Mouse (Mus musculus) midbrain, postnatal 0 days (tissue): ENCODE results near the gene Aurkb. TPM values are rescaled to one million over a fixed set of nuclear protein-coding genes. Genes with fewer than 3 reads are reported as not detected.
"Not testable (repeated sequence)": the region's sequence is repeated elsewhere in the genome, so short reads cannot be mapped to it uniquely, and the experiment has no call there.

ENCODE experiments used
- ATAC-seq: fragments of 200-750 bp; cut with Nextera tagmentation; 2 replicates; pipeline ENCODE4 v1.8.0; 2017; ENCODE audit warnings: moderate number of reproducible peaks, mild to moderate bottlenecking, moderate TSS enrichment, moderate library complexity; ENCODE audit not compliant: low FRiP score
- DNase-seq: peaks from one replicate; pipeline ENCODE4 v3.0.0-alpha.2; 2015; ENCODE audit warnings: low spot score
- H3K27ac ChIP-seq: fragments of 300-500 bp; sonication (generic); 2 replicates; pipeline ENCODE4 v1.5.1; 2014; ENCODE audit warnings: low read depth, mild to moderate bottlenecking, low read length, mixed read lengths
- H3K27me3 ChIP-seq: fragments of 300-500 bp; sonication (generic); 2 replicates; pipeline ENCODE4 v1.6.1; 2014; ENCODE audit warnings: low read length, control low read depth, mixed read lengths; ENCODE audit not compliant: insufficient read depth
- H3K36me3 ChIP-seq: fragments of 300-500 bp; sonication (generic); 2 replicates; pipeline ENCODE4 v1.6.1; 2014; ENCODE audit warnings: low read length, control low read depth, mixed read lengths; ENCODE audit not compliant: insufficient read depth
- H3K4me1 ChIP-seq: fragments of 300-500 bp; sonication (generic); 2 replicates; pipeline ENCODE4 v1.6.1; 2014; ENCODE audit warnings: mild to moderate bottlenecking, control low read depth, antibody characterized with exemption, low read length, mixed read lengths; ENCODE audit not compliant: insufficient read depth
- H3K4me2 ChIP-seq: fragments of 300-500 bp; sonication (generic); 2 replicates; pipeline ENCODE4 v1.6.1; 2014; ENCODE audit warnings: low read depth, mild to moderate bottlenecking, low read length, mixed read lengths; ENCODE audit not compliant: poor library complexity, severe bottlenecking
- H3K4me3 ChIP-seq: fragments of 300-500 bp; sonication (generic); 2 replicates; pipeline ENCODE4 v1.5.1; 2014; ENCODE audit warnings: low read depth, mild to moderate bottlenecking, low read length, moderate library complexity
- H3K9ac ChIP-seq: fragments of 300-500 bp; sonication (generic); replicated peaks from 2 replicates; pipeline ENCODE4 v1.6.1; 2014; ENCODE audit warnings: mild to moderate bottlenecking, low read length, moderate library complexity, mixed read lengths; ENCODE audit not compliant: poor library complexity, severe bottlenecking
- H3K9me3 ChIP-seq: fragments of 300-500 bp; sonication (generic); 2 replicates; pipeline ENCODE4 v1.6.1; 2016; ENCODE audit warnings: low read length, control low read depth
- CTCF ChIP-seq: IDR thresholded peaks from 2 replicates; pipeline ENCODE4 v1.5.1; 2016; ENCODE audit warnings: antibody characterized with exemption, mild to moderate bottlenecking
- WGBS: fragments of 180-500 bp; shearing (Covaris S2); extraction: QIAGEN DNeasy Blood & Tissue Kit; methylation state at CpG from one replicate; pipeline ENCODE4 v1.1.7; 2014; 5-methylcytosine and 5-hydroxymethylcytosine counted together
- polyA plus RNA-seq: library from polyadenylated mRNA; unstranded; fragments of >200 nt; fragmentation: Nextera tagmentation; extraction: Ambion mirVana; gene quantifications from 2 replicates; pipeline ENCODE4 v1.2.1, GENCODE M21; 2015
- total RNA-seq: library from RNA; depleted of rRNA; stranded (reverse); fragments of >200 nt; gene quantifications from 2 replicates; pipeline ENCODE4 v1.2.3, GENCODE M21; 2014; rRNA removed

Gene Aurkb
- total RNA-seq (6.9 and 10.5 TPM in 2 replicates), polyA plus RNA-seq (6.0 and 6.9 TPM in 2 replicates)

DNA sequence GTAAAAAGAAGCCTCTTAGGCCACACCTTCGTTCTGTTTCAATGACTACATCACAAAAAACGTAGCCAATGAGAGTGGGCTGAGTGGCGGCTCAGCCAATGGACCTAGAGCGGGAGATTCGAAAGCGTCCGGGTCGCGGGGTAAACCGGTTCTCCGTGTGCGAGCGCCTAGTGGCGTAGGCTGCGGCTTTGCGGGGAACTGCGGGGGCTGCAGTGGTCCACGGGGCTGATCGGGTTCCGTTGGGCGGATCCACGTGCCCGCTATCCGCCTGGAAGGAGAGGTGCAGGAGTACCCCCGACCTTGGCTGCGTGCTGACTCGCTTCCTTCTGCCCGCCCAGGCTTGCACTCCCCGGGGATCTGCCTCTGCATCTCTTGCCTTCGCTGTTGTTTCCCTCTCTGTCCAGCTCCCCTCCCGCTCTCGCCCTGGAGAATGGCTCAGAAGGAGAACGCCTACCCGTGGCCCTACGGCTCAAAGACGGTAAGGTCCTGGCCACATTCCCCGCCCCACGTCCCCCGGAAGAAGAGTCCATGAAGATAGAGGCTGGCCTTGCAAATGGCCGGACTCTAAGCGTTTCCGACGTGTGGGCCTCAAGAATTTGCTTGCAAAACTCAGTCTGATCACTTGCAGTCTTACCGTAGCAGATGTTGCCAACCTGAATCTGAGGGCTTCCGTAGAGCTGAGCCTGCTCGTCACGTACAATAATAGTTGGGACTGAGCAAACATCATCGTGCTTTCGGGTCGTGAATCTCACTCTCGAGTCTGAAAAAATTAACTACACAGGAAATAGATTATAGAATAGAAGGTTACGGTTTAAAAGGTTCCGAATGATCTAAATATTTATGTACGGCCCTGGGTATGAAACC, at the start of gene Aurkb:
Aurkb (plus strand) TSS at position 117 of the 864 bp plus-strand sequence.
- peak; percentile 76; the same call in 1 of the 2 replicates for ATAC-seq
- no peak for TF ChIP-seq CTCF
- DNase-seq, result peak; percentile 95
- Histone ChIP-seq H3K27me3 (no peaks in the 10 kb centered on the region), H3K4me2 (peak within 1 kb of the TSS; percentile 100), H3K36me3 (no peaks in the 10 kb centered on the region), H3K9ac (no peak within 1 kb of the TSS), H3K4me1 (no peaks in the 10 kb centered on the region), H3K4me3 (peak within 1 kb of the TSS; percentile 59), H3K27ac (no peak within 1 kb of the TSS), H3K9me3 (no peaks in the 10 kb centered on the region)
- 1% methylated on average over 54 of the region's 54 CpGs for WGBS

DNA sequence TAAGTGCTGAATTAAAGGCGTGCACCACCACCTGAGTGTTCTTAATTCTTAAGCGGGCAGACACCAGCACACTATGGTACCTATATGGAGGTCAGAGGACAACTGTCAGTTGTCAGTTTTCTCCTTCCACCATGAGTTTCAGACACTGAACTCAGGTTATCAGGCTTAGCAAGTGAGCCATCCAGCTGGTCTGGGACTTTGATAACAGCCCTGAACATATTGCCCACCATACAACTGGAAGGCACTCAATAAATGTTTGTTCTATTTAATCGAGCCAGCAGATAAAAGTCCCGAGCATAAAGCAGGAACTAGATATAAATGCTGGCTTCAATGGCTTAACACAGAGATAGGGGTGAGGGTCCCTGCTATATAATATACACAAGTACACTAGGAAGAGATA, 48.4 kb upstream of the Aurkb start:
- Histone ChIP-seq H3K9ac (no peak overlapping the region), H3K36me3 (peaks cover 69% of the 10 kb centered on the region), H3K9me3 (no peaks in the 10 kb centered on the region), H3K27ac (no peak overlapping the region), H3K4me1 (no peaks in the 10 kb centered on the region), H3K4me2 (no peak overlapping the region), H3K4me3 (no peak overlapping the region), H3K27me3 (no peaks in the 10 kb centered on the region)
- TF ChIP-seq CTCF, result no peak
- WGBS, result 96% methylated on average over 4 of the region's 4 CpGs
- DNase-seq, result no peak
- no peak for ATAC-seq

DNA sequence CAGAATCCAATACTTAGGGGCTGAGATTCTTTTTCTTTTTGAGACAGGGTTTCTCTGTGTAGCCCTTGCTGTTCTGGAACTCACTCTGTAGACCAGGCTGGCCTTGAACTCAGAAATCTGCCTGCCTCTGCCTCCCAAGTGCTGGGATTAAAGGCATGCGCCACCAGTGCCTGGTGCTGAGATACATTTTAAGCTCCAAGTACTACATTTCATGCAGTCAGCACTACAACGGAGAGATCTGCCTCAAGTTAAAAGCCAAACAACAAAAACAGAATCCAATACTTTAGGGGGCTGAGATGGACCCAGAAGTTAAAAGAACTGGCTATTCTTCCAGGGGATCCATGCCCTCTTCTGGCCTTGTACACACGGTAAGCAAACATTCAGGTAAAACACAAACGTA, 42.7 kb upstream of the Aurkb start:
- H3K27me3 ChIP-seq, H3K4me1 ChIP-seq, H3K9me3 ChIP-seq, H3K4me3 ChIP-seq, H3K9ac ChIP-seq, ATAC-seq, DNase-seq, H3K27ac ChIP-seq, H3K4me2 ChIP-seq: not testable (repeated sequence)
- 97% methylated on average over 4 of the region's 4 CpGs for WGBS
- H3K36me3 ChIP-seq, result peaks cover 37% of the 10 kb centered on the region

DNA sequence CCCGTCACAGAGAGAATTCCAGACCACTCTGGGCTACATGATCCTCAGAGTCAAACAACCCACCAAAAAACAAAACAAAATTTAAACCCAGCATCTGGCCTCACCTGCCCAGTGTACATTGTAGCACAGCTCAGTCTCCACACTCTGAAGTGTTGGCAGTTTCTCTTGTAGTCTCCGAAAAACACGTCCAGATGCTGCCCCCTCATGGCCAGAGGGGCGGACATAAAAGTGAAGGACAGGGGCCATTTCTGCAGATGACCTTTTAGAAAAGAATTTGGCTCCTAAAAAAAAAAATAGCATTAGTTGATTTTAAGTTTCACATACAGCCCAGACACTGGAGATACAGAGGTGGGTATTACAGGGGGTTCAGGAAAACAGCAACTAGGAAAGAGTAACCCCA, 41.9 kb upstream of the Aurkb start:
- WGBS, result 65% methylated on average over 4 of the region's 4 CpGs
- ATAC-seq (no peak), DNase-seq (no peak)
- no peak overlapping the region for H3K4me3 ChIP-seq
- peak; percentile 46 for TF ChIP-seq CTCF
- peaks cover 35% of the 10 kb centered on the region for H3K36me3 ChIP-seq
- H3K9me3 ChIP-seq, result no peaks in the 10 kb centered on the region
- no peak overlapping the region for H3K4me2 ChIP-seq
- no peaks in the 10 kb centered on the region for H3K4me1 ChIP-seq
- H3K27me3 ChIP-seq, result no peaks in the 10 kb centered on the region
- no peak overlapping the region for H3K27ac ChIP-seq
- H3K9ac ChIP-seq, result no peak overlapping the region

DNA sequence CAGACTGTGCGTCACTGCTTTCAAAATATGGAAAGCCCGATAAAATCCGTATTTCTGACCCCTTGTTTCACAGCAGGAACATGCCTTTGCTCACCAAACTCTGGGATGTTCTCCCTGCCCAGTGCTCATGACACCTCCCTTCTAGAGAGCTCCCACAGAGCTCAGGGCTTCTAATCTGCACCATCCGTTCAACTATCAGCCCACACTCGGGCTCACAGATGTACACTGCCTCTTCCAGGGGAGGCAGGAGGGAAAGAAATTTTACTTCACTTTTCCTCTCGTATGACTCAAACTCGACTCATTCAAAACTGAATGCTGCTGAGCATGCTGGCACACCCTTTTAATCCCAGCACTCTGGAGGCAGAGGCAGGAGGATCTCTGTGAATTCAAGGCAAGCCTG, 40.3 kb upstream of the Aurkb start:
- WGBS, result 89% methylated on average over 7 of the region's 7 CpGs
- no peak overlapping the region for H3K9ac ChIP-seq
- no peak overlapping the region for H3K27ac ChIP-seq
- no peak overlapping the region for H3K4me3 ChIP-seq
- H3K36me3 ChIP-seq, result peaks cover 22% of the 10 kb centered on the region
- H3K27me3 ChIP-seq, result no peaks in the 10 kb centered on the region
- H3K4me2 ChIP-seq, result no peak overlapping the region
- no peaks in the 10 kb centered on the region for H3K9me3 ChIP-seq
- ATAC-seq (no peak), DNase-seq (no peak)
- no peak for TF ChIP-seq CTCF
- H3K4me1 ChIP-seq, result no peaks in the 10 kb centered on the region

DNA sequence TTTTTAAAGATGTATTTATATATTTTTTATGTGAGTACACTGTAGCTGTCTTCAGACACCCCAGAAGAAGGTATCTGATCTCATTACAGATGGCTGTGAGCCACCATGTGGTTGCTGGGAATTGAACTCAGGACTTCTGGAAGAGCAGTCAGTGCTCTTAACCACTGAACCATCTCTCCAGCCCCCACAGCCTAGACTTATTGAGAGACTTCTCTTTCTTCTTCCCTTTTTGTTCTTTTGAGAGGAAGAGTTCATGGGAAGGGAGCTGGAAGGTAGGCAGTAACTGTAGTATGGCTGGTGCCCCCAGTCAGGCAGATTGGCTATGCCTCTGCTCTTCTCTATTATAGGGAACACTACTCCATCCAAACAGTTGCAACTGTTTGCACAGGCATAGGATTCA, 38.9 kb upstream of the Aurkb start:
- H3K36me3 ChIP-seq, H3K9me3 ChIP-seq, H3K9ac ChIP-seq, H3K4me2 ChIP-seq, ATAC-seq, H3K4me3 ChIP-seq, H3K27me3 ChIP-seq, DNase-seq, H3K4me1 ChIP-seq, H3K27ac ChIP-seq: not testable (repeated sequence)
